Mouse (Mus musculus) retina, embryonic 14.5 days (tissue): ENCODE results near the gene Rnf10.
"Not testable (repeated sequence)": the region's sequence is repeated elsewhere in the genome, so short reads cannot be mapped to it uniquely, and the experiment has no call there.

ENCODE experiments used
- DNase-seq: peaks from one replicate; pipeline ENCODE4 v3.0.0-alpha.2; 2015; ENCODE audit warnings: low spot score

The Rnf10 gene

GRCm38 (mm10) chr5:115272812-115273548 lies at the start of gene Rnf10:
Gene Rnf10 (minus strand): TSS chr5:115272898.
- peak; percentile 100 for DNase-seq

- peak; percentile 86 for DNase-seq
Observed at GRCm38 (mm10) chr5:115319004-115319940, 46.6 kb upstream of the Rnf10 start.

GRCm38 (mm10) chr5:115317645-115318328 lies 45.1 kb upstream of the Rnf10 start:
- peak; percentile 65 for DNase-seq

GRCm38 (mm10) chr5:115316968-115317644 lies 44.4 kb upstream of the Rnf10 start:
- DNase-seq, result peak; percentile 32

GRCm38 (mm10) chr5:115313668-115313943 lies 40.9 kb upstream of the Rnf10 start:
- no peak for DNase-seq

- DNase-seq, result no peak
Observed at GRCm38 (mm10) chr5:115312816-115313667, 40.3 kb upstream of the Rnf10 start.

GRCm38 (mm10) chr5:115312354-115312753 lies 39.7 kb upstream of the Rnf10 start:
- DNase-seq, result no peak

GRCm38 (mm10) chr5:115302190-115302589 lies 29.5 kb upstream of the Rnf10 start:
- not testable (repeated sequence) for DNase-seq

GRCm38 (mm10) chr5:115301615-115302014 lies 28.9 kb upstream of the Rnf10 start:
- no peak for DNase-seq

- peak; percentile 100 for DNase-seq
Observed at GRCm38 (mm10) chr5:115300792-115301614, 28.3 kb upstream of the Rnf10 start, which contains the start of gene Dynll1. Gene Dynll1 (minus strand): TSS chr5:115300999.

GRCm38 (mm10) chr5:115300035-115300744 lies 27.5 kb upstream of the Rnf10 start:
- DNase-seq, result peak; percentile 74

- DNase-seq, result no peak
Observed at GRCm38 (mm10) chr5:115296347-115296746, 23.6 kb upstream of the Rnf10 start.

- no peak for DNase-seq
Observed at GRCm38 (mm10) chr5:115294173-115294572, 21.5 kb upstream of the Rnf10 start.

GRCm38 (mm10) chr5:115284735-115285134 lies 12.0 kb upstream of the Rnf10 start:
- no peak for DNase-seq

- peak; percentile 41 for DNase-seq
Observed at GRCm38 (mm10) chr5:115280050-115280687, 7.5 kb upstream of the Rnf10 start.

GRCm38 (mm10) chr5:115279226-115280049 lies 6.7 kb upstream of the Rnf10 start, which contains the start of gene Coq5:
Gene Coq5 (plus strand): TSS chr5:115279666.
- DNase-seq, result peak; percentile 86

- no peak for DNase-seq
Observed at GRCm38 (mm10) chr5:115278785-115279184, 6.1 kb upstream of the Rnf10 start.

GRCm38 (mm10) chr5:115278053-115278452 lies 5.4 kb upstream of the Rnf10 start:
- DNase-seq, result no peak
